Mouse (Mus musculus): ENCODE results near the gene Sugp2.

GRCm38 (mm10) chr8:70204757-70205156 lies 29.3 kb upstream of the Sugp2 start:
- TF ChIP-seq CTCF (IDR thresholded peaks at IDR 0.05; ENCODE audit: control insufficient read depth, insufficient read depth, insufficient replicate concordance, low read depth, low read length), result no peak
- no peak for TF ChIP-seq POLR2A (IDR thresholded peaks at IDR 0.05; ENCODE audit: control insufficient read depth, low read depth, low read length)

All from testis, adult 2 months (tissue).